Mouse (Mus musculus): ENCODE results near the gene Lamc2. TPM values are rescaled to one million over a fixed set of nuclear protein-coding genes. Genes with fewer than 3 reads are reported as not detected.

Lamc2 gene
- total and polyA plus RNA-seq, 2 experiments from 2014 or later: 6.0 to 10.2 TPM

GRCm38 (mm10) chr1:153163831-153164230 lies 22.4 kb downstream of the Lamc2 start:
- no peak overlapping the region for H3K27ac ChIP-seq (ENCODE audit: low read depth)
- no peak overlapping the region for H3K4me2 ChIP-seq (ENCODE audit: low read depth, low read length)
- no peaks in the 10 kb centered on the region for H3K9me3 ChIP-seq (replicated peaks; ENCODE audit: control insufficient read depth, low read length)
- TF ChIP-seq EP300 (IDR thresholded peaks at IDR 0.05; ENCODE audit: low read depth): no peak
- TF ChIP-seq CTCF (IDR thresholded peaks at IDR 0.05; ENCODE audit: low read depth): no peak
- H3K4me1 ChIP-seq (ENCODE audit: control insufficient read depth, insufficient read depth): no peaks in the 10 kb centered on the region
- H3K4me3 ChIP-seq (ENCODE audit: low read depth, low read length): no peak overlapping the region
- DNase-seq (ENCODE audit: low spot score): no peak
- no peak for ATAC-seq (ENCODE audit: insufficient read depth, low read depth)
- 56% methylated on average over 3 of the region's 3 CpGs for WGBS
- H3K27me3 ChIP-seq (ENCODE audit: control insufficient read depth, insufficient read depth, low read length): no peaks in the 10 kb centered on the region
- H3K9ac ChIP-seq (replicated peaks; ENCODE audit: low read depth, low read length): no peak overlapping the region
- H3K36me3 ChIP-seq (replicated peaks; ENCODE audit: control insufficient read depth, insufficient read depth, low read length): no peaks in the 10 kb centered on the region

GRCm38 (mm10) chr1:153159137-153159536 lies 27.1 kb downstream of the Lamc2 start:
- ATAC-seq (ENCODE audit: insufficient read depth, low read depth) (no peak), DNase-seq (ENCODE audit: low spot score) (no peak)
- H3K4me1 ChIP-seq (ENCODE audit: control insufficient read depth, insufficient read depth): no peaks in the 10 kb centered on the region
- WGBS: 89% methylated on average over 4 of the region's 4 CpGs
- no peak overlapping the region for H3K4me3 ChIP-seq (ENCODE audit: low read depth, low read length)
- H3K9me3 ChIP-seq (replicated peaks; ENCODE audit: control insufficient read depth, low read length): no peaks in the 10 kb centered on the region
- H3K4me2 ChIP-seq (ENCODE audit: low read depth, low read length): no peak overlapping the region
- H3K27me3 ChIP-seq (ENCODE audit: control insufficient read depth, insufficient read depth, low read length): no peaks in the 10 kb centered on the region
- no peak overlapping the region for H3K9ac ChIP-seq (replicated peaks; ENCODE audit: low read depth, low read length)
- H3K27ac ChIP-seq (ENCODE audit: low read depth): no peak overlapping the region
- no peak for TF ChIP-seq CTCF (IDR thresholded peaks at IDR 0.05; ENCODE audit: low read depth)
- no peak for TF ChIP-seq EP300 (IDR thresholded peaks at IDR 0.05; ENCODE audit: low read depth)
- H3K36me3 ChIP-seq (replicated peaks; ENCODE audit: control insufficient read depth, insufficient read depth, low read length): no peaks in the 10 kb centered on the region

- Histone ChIP-seq H3K27ac (ENCODE audit: low read depth) (no peak overlapping the region), H3K9me3 (replicated peaks; ENCODE audit: control insufficient read depth, low read length) (no peaks in the 10 kb centered on the region), H3K36me3 (replicated peaks; ENCODE audit: control insufficient read depth, insufficient read depth, low read length) (no peaks in the 10 kb centered on the region), H3K4me2 (ENCODE audit: low read depth, low read length) (no peak overlapping the region), H3K27me3 (ENCODE audit: control insufficient read depth, insufficient read depth, low read length) (no peaks in the 10 kb centered on the region), H3K4me1 (ENCODE audit: control insufficient read depth, insufficient read depth) (peaks cover 10% of the 10 kb centered on the region), H3K4me3 (ENCODE audit: low read depth, low read length) (no peak overlapping the region), H3K9ac (replicated peaks; ENCODE audit: low read depth, low read length) (no peak overlapping the region)
- TF ChIP-seq EP300 (IDR thresholded peaks at IDR 0.05; ENCODE audit: low read depth): no peak
- no peak for TF ChIP-seq CTCF (IDR thresholded peaks at IDR 0.05; ENCODE audit: low read depth)
- DNase-seq (ENCODE audit: low spot score) (no peak), ATAC-seq (ENCODE audit: insufficient read depth, low read depth) (no peak)
- WGBS: 75% methylated on average over 5 of the region's 5 CpGs
These were observed 29.1 kb downstream of the Lamc2 start for GRCm38 (mm10) chr1:153157021-153157623.

- WGBS: 41% methylated on average over 8 of the region's 8 CpGs
- no peaks in the 10 kb centered on the region for H3K27me3 ChIP-seq (ENCODE audit: control insufficient read depth, insufficient read depth, low read length)
- ATAC-seq (ENCODE audit: insufficient read depth, low read depth): peak; percentile 43; the same call in 1 of the 2 replicates
- TF ChIP-seq CTCF (IDR thresholded peaks at IDR 0.05; ENCODE audit: low read depth) (no peak), EP300 (IDR thresholded peaks at IDR 0.05; ENCODE audit: low read depth) (no peak)
- no peak overlapping the region for H3K4me3 ChIP-seq (ENCODE audit: low read depth, low read length)
- no peak for DNase-seq (ENCODE audit: low spot score)
- peaks cover 10% of the 10 kb centered on the region for H3K4me1 ChIP-seq (ENCODE audit: control insufficient read depth, insufficient read depth)
- H3K4me2 ChIP-seq (ENCODE audit: low read depth, low read length): no peak overlapping the region
- no peak overlapping the region for H3K9ac ChIP-seq (replicated peaks; ENCODE audit: low read depth, low read length)
- no peaks in the 10 kb centered on the region for H3K36me3 ChIP-seq (replicated peaks; ENCODE audit: control insufficient read depth, insufficient read depth, low read length)
- H3K9me3 ChIP-seq (replicated peaks; ENCODE audit: control insufficient read depth, low read length): no peaks in the 10 kb centered on the region
- H3K27ac ChIP-seq (ENCODE audit: low read depth): no peak overlapping the region
These were observed 30.9 kb downstream of the Lamc2 start for GRCm38 (mm10) chr1:153155364-153155763.

- H3K9ac ChIP-seq (replicated peaks; ENCODE audit: low read depth, low read length): no peak overlapping the region
- peaks cover 10% of the 10 kb centered on the region for H3K4me1 ChIP-seq (ENCODE audit: control insufficient read depth, insufficient read depth)
- peak overlapping the region; percentile 33; the same call in 1 of the 2 replicates for H3K27ac ChIP-seq (ENCODE audit: low read depth)
- H3K36me3 ChIP-seq (replicated peaks; ENCODE audit: control insufficient read depth, insufficient read depth, low read length): no peaks in the 10 kb centered on the region
- no peak overlapping the region for H3K4me3 ChIP-seq (ENCODE audit: low read depth, low read length)
- no peak overlapping the region for H3K4me2 ChIP-seq (ENCODE audit: low read depth, low read length)
- TF ChIP-seq EP300 (IDR thresholded peaks at IDR 0.05; ENCODE audit: low read depth) (no peak), CTCF (IDR thresholded peaks at IDR 0.05; ENCODE audit: low read depth) (no peak)
- no peaks in the 10 kb centered on the region for H3K27me3 ChIP-seq (ENCODE audit: control insufficient read depth, insufficient read depth, low read length)
- DNase-seq (ENCODE audit: low spot score) (no peak), ATAC-seq (ENCODE audit: insufficient read depth, low read depth) (peak; percentile 63; the same call in 1 of the 2 replicates)
- 60% methylated on average over 10 of the region's 10 CpGs for WGBS
- no peaks in the 10 kb centered on the region for H3K9me3 ChIP-seq (replicated peaks; ENCODE audit: control insufficient read depth, low read length)
These were observed 32.6 kb downstream of the Lamc2 start for GRCm38 (mm10) chr1:153153619-153154137.

GRCm38 (mm10) chr1:153152594-153152993 lies 33.7 kb downstream of the Lamc2 start:
- DNase-seq (ENCODE audit: low spot score) (no peak), ATAC-seq (ENCODE audit: insufficient read depth, low read depth) (no peak)
- no peaks in the 10 kb centered on the region for H3K9me3 ChIP-seq (replicated peaks; ENCODE audit: control insufficient read depth, low read length)
- no peak overlapping the region for H3K9ac ChIP-seq (replicated peaks; ENCODE audit: low read depth, low read length)
- H3K4me2 ChIP-seq (ENCODE audit: low read depth, low read length): no peak overlapping the region
- H3K27ac ChIP-seq (ENCODE audit: low read depth): 0 out of 2 replicates have a peak overlapping the region, but pooled peaks have one; percentile 15
- H3K4me3 ChIP-seq (ENCODE audit: low read depth, low read length): no peak overlapping the region
- no peaks in the 10 kb centered on the region for H3K36me3 ChIP-seq (replicated peaks; ENCODE audit: control insufficient read depth, insufficient read depth, low read length)
- WGBS: 55% methylated on average over 7 of the region's 7 CpGs
- no peak for TF ChIP-seq CTCF (IDR thresholded peaks at IDR 0.05; ENCODE audit: low read depth)
- H3K27me3 ChIP-seq (ENCODE audit: control insufficient read depth, insufficient read depth, low read length): no peaks in the 10 kb centered on the region
- H3K4me1 ChIP-seq (ENCODE audit: control insufficient read depth, insufficient read depth): peaks cover 10% of the 10 kb centered on the region
